Mouse (Mus musculus) CH12.LX (cell line): ENCODE measurements around the gene Pdia2. TPM values are rescaled to one million over a fixed set of nuclear protein-coding genes. Genes with fewer than 3 reads are reported as not detected.

Source experiments
- DNase-seq: peaks from one replicate; pipeline ENCODE4 v3.0.0-alpha.2; 2013; ENCODE audit errors: extremely low read depth
- H3K27ac ChIP-seq: 2 replicates; pipeline ENCODE4 v1.5.1; 2012; ENCODE audit warnings: low read depth, mild to moderate bottlenecking, control low read depth, moderate library complexity; ENCODE audit not compliant: insufficient read depth
- H3K27me3 ChIP-seq: replicated peaks from 2 replicates; pipeline ENCODE3; 2012; ENCODE audit warnings: inconsistent platforms
- H3K36me3 ChIP-seq, 2 experiments: replicated peaks in 1 of 2; 2 replicates each; pipeline versions ENCODE3 to v1.6.1; 2012; ENCODE audit warnings: inconsistent platforms in 1 of 2, low read length in 1 of 2, mild to moderate bottlenecking in 1 of 2, mixed read lengths in 1 of 2, moderate library complexity in 1 of 2; ENCODE audit not compliant: control insufficient read depth in 1 of 2, insufficient read depth in 1 of 2
- H3K4me1 ChIP-seq, 2 experiments: 2 replicates each; pipeline ENCODE4 v1.6.1; 2012; ENCODE audit warnings: inconsistent platforms in 1 of 2, moderate library complexity in 1 of 2; ENCODE audit not compliant: insufficient read depth in 2 of 2, control insufficient read depth in 1 of 2
- H3K4me2 ChIP-seq: 2 replicates; pipeline ENCODE4 v1.6.1; 2012; ENCODE audit warnings: low read depth, mild to moderate bottlenecking, control low read depth; ENCODE audit not compliant: poor library complexity, insufficient read depth, severe bottlenecking
- H3K4me3 ChIP-seq, 3 experiments: fragments of 150-350 bp in 1 of 3; sonication (generic) in 1 of 3; replicated peaks in 1 of 3; 2 replicates each; pipeline versions ENCODE3 to v1.5.1; 2011 to 2012; ENCODE audit warnings: low read depth in 2 of 3, low read length in 2 of 3, mild to moderate bottlenecking in 2 of 3, moderate library complexity in 2 of 3, control low read depth in 1 of 3, improper control_type of control experiment in 1 of 3, inconsistent platforms in 1 of 3, mixed read lengths in 1 of 3; ENCODE audit not compliant: poor library complexity in 1 of 3
- H3K79me2 ChIP-seq: replicated peaks from 2 replicates; pipeline ENCODE4 v1.6.1; 2012; ENCODE audit warnings: mild to moderate bottlenecking, moderate library complexity; ENCODE audit not compliant: control insufficient read depth, poor library complexity, insufficient read depth, severe bottlenecking; ENCODE audit errors: extremely low read depth
- H3K9ac ChIP-seq: 2 replicates; pipeline ENCODE4 v1.6.1; 2012; ENCODE audit warnings: low read depth, mild to moderate bottlenecking, control low read depth, moderate library complexity; ENCODE audit not compliant: insufficient read depth
- H3K9me3 ChIP-seq: replicated peaks from 2 replicates; pipeline ENCODE3; 2012; ENCODE audit warnings: low read length, inconsistent platforms, mixed read lengths
- BHLHE40 ChIP-seq: IDR thresholded peaks from 2 replicates; pipeline ENCODE4 v1.6.1; 2011; ENCODE audit warnings: mild to moderate bottlenecking, low read depth, low read length, improper control_type of control experiment
- CTCF ChIP-seq, 2 experiments: IDR thresholded peaks in 1 of 2; conservative IDR thresholded peaks in 1 of 2; 2 replicates each; pipeline ENCODE4 v1.5.1; 2011 to 2012; ENCODE audit warnings: low read depth in 2 of 2, low read length in 2 of 2, improper control_type of control experiment in 1 of 2, inconsistent platforms in 1 of 2, mild to moderate bottlenecking in 1 of 2, moderate library complexity in 1 of 2
- E2F4 ChIP-seq: IDR thresholded peaks from 2 replicates; pipeline ENCODE4 v1.6.1; 2011; ENCODE audit warnings: low read depth, low read length, improper control_type of control experiment; ENCODE audit not compliant: insufficient replicate concordance
- ELF1 ChIP-seq: IDR thresholded peaks from 2 replicates; pipeline ENCODE4 v1.6.1; 2014; ENCODE audit warnings: low read depth, mild to moderate bottlenecking, inconsistent platforms, low read length, improper control_type of control experiment
- EP300 ChIP-seq: IDR thresholded peaks from 2 replicates; pipeline ENCODE4 v1.6.1; 2011; ENCODE audit warnings: low read length, improper control_type of control experiment
- ETS1 ChIP-seq: conservative IDR thresholded peaks from 2 replicates; pipeline ENCODE4 v1.6.1; 2012; ENCODE audit warnings: low read depth, mild to moderate bottlenecking, inconsistent platforms, low read length, improper control_type of control experiment, moderate library complexity
- HCFC1 ChIP-seq: IDR thresholded peaks from 2 replicates; pipeline ENCODE4 v1.6.1; 2012; ENCODE audit warnings: low read depth, mild to moderate bottlenecking, inconsistent platforms, low read length, improper control_type of control experiment
- JUN ChIP-seq: IDR thresholded peaks from 2 replicates; pipeline ENCODE4 v1.6.1; 2011; ENCODE audit warnings: low read depth, mild to moderate bottlenecking, low read length, improper control_type of control experiment, moderate library complexity; ENCODE audit not compliant: insufficient read depth
- JUND ChIP-seq: conservative IDR thresholded peaks from 2 replicates; pipeline ENCODE4 v1.6.1; 2011; ENCODE audit warnings: low read depth, low read length, improper control_type of control experiment
- KAT2A ChIP-seq: IDR thresholded peaks from 2 replicates; pipeline ENCODE4 v1.6.1; 2012; ENCODE audit warnings: low read length, improper control_type of control experiment, inconsistent platforms; ENCODE audit not compliant: insufficient replicate concordance
- MAX ChIP-seq: IDR thresholded peaks from 2 replicates; pipeline ENCODE4 v1.6.1; 2011; ENCODE audit warnings: low read length, improper control_type of control experiment
- MAZ ChIP-seq: IDR thresholded peaks from 2 replicates; pipeline ENCODE4 v1.6.1; 2012; ENCODE audit warnings: low read depth, mild to moderate bottlenecking, inconsistent platforms, low read length, improper control_type of control experiment, moderate library complexity
- NELFE ChIP-seq: IDR thresholded peaks from 2 replicates; pipeline ENCODE4 v1.6.1; 2011; ENCODE audit warnings: low read depth, low read length, improper control_type of control experiment
- NRF1 ChIP-seq: IDR thresholded peaks from 2 replicates; pipeline ENCODE4 v1.6.1; 2014; ENCODE audit warnings: low read depth, mild to moderate bottlenecking, inconsistent platforms, low read length, improper control_type of control experiment, moderate library complexity
- POLR2A ChIP-seq: IDR thresholded peaks from 2 replicates; pipeline ENCODE4 v1.6.1; 2011; ENCODE audit warnings: low read depth, mild to moderate bottlenecking, improper control_type of control experiment, low read length
- RAD21 ChIP-seq: IDR thresholded peaks from 2 replicates; pipeline ENCODE4 v1.6.1; 2011; ENCODE audit warnings: low read depth, mild to moderate bottlenecking, low read length, improper control_type of control experiment, moderate library complexity
- SMC3 ChIP-seq: IDR thresholded peaks from 2 replicates; pipeline ENCODE4 v1.6.1; 2011; ENCODE audit warnings: low read depth, low read length, improper control_type of control experiment
- TBP ChIP-seq: conservative IDR thresholded peaks from 2 replicates; pipeline ENCODE4 v1.6.1; 2011; ENCODE audit warnings: low read depth, low read length, improper control_type of control experiment
- TCF12 ChIP-seq: IDR thresholded peaks from 2 replicates; pipeline ENCODE4 v1.6.1; 2014; ENCODE audit warnings: low read depth, mild to moderate bottlenecking, inconsistent platforms, low read length, improper control_type of control experiment
- UBTF ChIP-seq: IDR thresholded peaks from 2 replicates; pipeline ENCODE4 v1.6.1; 2012; ENCODE audit warnings: low read depth, mild to moderate bottlenecking, inconsistent platforms, low read length, improper control_type of control experiment, moderate library complexity
- USF1 ChIP-seq: IDR thresholded peaks from 2 replicates; pipeline ENCODE4 v1.6.1; 2014; ENCODE audit warnings: low read depth, mild to moderate bottlenecking, inconsistent platforms, low read length, improper control_type of control experiment
- USF2 ChIP-seq: conservative IDR thresholded peaks from 2 replicates; pipeline ENCODE4 v1.6.1; 2011; ENCODE audit warnings: low read depth, low read length, improper control_type of control experiment
- ZC3H11A ChIP-seq: IDR thresholded peaks from 2 replicates; pipeline ENCODE4 v1.6.1; 2012; ENCODE audit warnings: low read depth, mild to moderate bottlenecking, inconsistent platforms, low read length, improper control_type of control experiment
- ZKSCAN1 ChIP-seq: IDR thresholded peaks from 2 replicates; pipeline ENCODE4 v1.6.1; 2012; ENCODE audit warnings: low read depth, inconsistent platforms, low read length, improper control_type of control experiment, borderline replicate concordance
- dilution Hi-C: fragments of 300-500 bp; cut with MboI; formaldehyde crosslinking; loops from 2 replicates; pipeline ENCODE4 v1.14.3; 2020; ENCODE audit warnings: low sequenced_read_pairs; ENCODE audit not compliant: extremely low pct_unique_long_range_greater_than_20kb, extremely low pct_ligation_motif_present
- in situ Hi-C: fragments of 300-500 bp; cut with MboI; formaldehyde crosslinking; loops from 3 replicates; pipeline ENCODE4 v1.14.3; 2019; ENCODE audit warnings: low sequenced_read_pairs, low pct_ligation_motif_present, low pct_unique_long_range_greater_than_20kb, mixed read lengths
- polyA plus RNA-seq: library from polyadenylated mRNA; unstranded; fragments of >175 nt; gene quantifications from 2 replicates; pipeline ENCODE4 v1.2.1, GENCODE M21; 2012; ENCODE audit warnings: low read depth; ENCODE audit not compliant: insufficient read length
- total RNA-seq, 2 experiments: library from RNA; depleted of rRNA; stranded (reverse); fragments of 300-350 nt in 1 of 2; fragments of >200 nt in 1 of 2; gene quantifications; 2 replicates each; pipeline ENCODE4 v1.2.3; 2012 to 2014

Gene Pdia2
- total and polyA plus RNA-seq, 3 experiments, result 0.38 TPM; not detected in 2

- Histone ChIP-seq H3K79me2 (0 out of 2 replicates have a peak, but pooled peaks cover 3% of the 10 kb centered on the region), H3K4me1 (no peaks in the 10 kb centered on the region), H3K4me3 (no peak overlapping the region), H3K9ac (no peak overlapping the region), H3K27me3 (no peaks in the 10 kb centered on the region), H3K27ac (no peak overlapping the region), H3K9me3 (no peaks in the 10 kb centered on the region), H3K4me2 (no peak overlapping the region), H3K36me3 (peaks cover 37 to 76% of the 10 kb centered on the region in 2 experiments)
- no peak for TF ChIP-seq JUND
- TF ChIP-seq POLR2A, result no peak
- no peak for TF ChIP-seq NELFE
- no peak for TF ChIP-seq HCFC1
- TF ChIP-seq SMC3, result no peak
- TF ChIP-seq USF2, result no peak
- no peak for TF ChIP-seq CTCF (conservative IDR thresholded peaks at IDR 0.05 in 1 of 2, IDR thresholded peaks at IDR 0.05 in 1 of 2; ENCODE audit: low read depth in 2 of 2, low read length in 2 of 2)
- TF ChIP-seq JUN, result no peak
- no peak for DNase-seq
- dilution Hi-C loops (no loop called here), in situ Hi-C loops (no loop called here)
Observed at GRCm38 (mm10) chr17:26181179-26181578, 17.7 kb downstream of the Pdia2 start.

GRCm38 (mm10) chr17:26178611-26179010 is 20.3 kb downstream of the Pdia2 start:
- dilution Hi-C loops (no loop called here), in situ Hi-C loops (no loop called here)
- Histone ChIP-seq H3K4me2 (no peak overlapping the region), H3K4me3 (no peak overlapping the region), H3K9me3 (no peaks in the 10 kb centered on the region), H3K9ac (no peak overlapping the region), H3K27me3 (no peaks in the 10 kb centered on the region), H3K27ac (no peak overlapping the region), H3K4me1 (no peaks in the 10 kb centered on the region), H3K79me2 (peaks cover 3% of the 10 kb centered on the region; the same call in 1 of the 2 replicates), H3K36me3 (peaks cover 24 to 76% of the 10 kb centered on the region in 2 experiments)
- no peak for DNase-seq
- TF ChIP-seq BHLHE40, result no peak
- TF ChIP-seq RAD21, result no peak
- TF ChIP-seq USF1, result no peak
- TF ChIP-seq ZKSCAN1, result no peak
- no peak for TF ChIP-seq TCF12
- TF ChIP-seq ZC3H11A, result no peak
- no peak for TF ChIP-seq USF2
- TF ChIP-seq KAT2A, result no peak
- no peak for TF ChIP-seq NELFE
- no peak for TF ChIP-seq JUN
- TF ChIP-seq E2F4, result no peak
- TF ChIP-seq MAZ, result no peak
- no peak for TF ChIP-seq EP300
- no peak for TF ChIP-seq ETS1
- TF ChIP-seq MAX, result no peak
- TF ChIP-seq UBTF, result no peak
- TF ChIP-seq ELF1, result no peak
- no peak for TF ChIP-seq TBP
- no peak for TF ChIP-seq NRF1
